Mouse (Mus musculus): ENCODE measurements around the gene Nup62.

Gene Nup62

GRCm38 (mm10) chr7:44818164-44818563, 2.3 kb downstream of the Nup62 start:
- no peak for ATAC-seq (ENCODE audit: insufficient number of reproducible peaks, low FRiP score, low TSS enrichment)

GRCm38 (mm10) chr7:44818751-44819235, 2.9 kb downstream of the Nup62 start:
- ATAC-seq (ENCODE audit: insufficient number of reproducible peaks, low FRiP score, low TSS enrichment), result no peak

GRCm38 (mm10) chr7:44819391-44819790, 3.5 kb downstream of the Nup62 start:
- no peak for ATAC-seq (ENCODE audit: insufficient number of reproducible peaks, low FRiP score, low TSS enrichment)

DNA sequence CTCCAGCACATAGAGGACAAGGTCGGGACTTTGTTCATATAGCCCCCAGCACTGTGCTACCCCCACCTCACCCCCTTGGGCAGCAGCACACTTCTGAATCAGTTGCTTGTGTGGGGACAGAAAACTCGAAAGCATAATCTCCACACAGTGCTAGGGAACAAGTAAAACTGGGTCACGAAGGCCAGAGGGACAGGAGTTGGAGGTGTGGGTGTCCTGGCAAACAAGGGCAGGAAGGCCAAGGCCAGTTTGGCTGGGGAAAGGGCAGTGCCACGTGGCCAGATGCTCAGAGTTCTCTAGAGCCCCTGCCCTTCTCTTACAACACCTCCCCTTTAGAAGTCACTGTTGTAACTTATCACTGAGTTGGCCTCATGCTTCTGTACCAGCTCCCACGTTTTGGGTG, 4.0 kb downstream of the Nup62 start:
- ATAC-seq (ENCODE audit: insufficient number of reproducible peaks, low FRiP score, low TSS enrichment), result no peak

- no peak for ATAC-seq (ENCODE audit: insufficient number of reproducible peaks, low FRiP score, low TSS enrichment)
These were observed 4.6 kb downstream of the Nup62 start for GRCm38 (mm10) chr7:44820525-44820924.

- no peak for ATAC-seq (ENCODE audit: insufficient number of reproducible peaks, low FRiP score, low TSS enrichment)
These were observed 6.0 kb downstream of the Nup62 start for GRCm38 (mm10) chr7:44821666-44822448.

DNA sequence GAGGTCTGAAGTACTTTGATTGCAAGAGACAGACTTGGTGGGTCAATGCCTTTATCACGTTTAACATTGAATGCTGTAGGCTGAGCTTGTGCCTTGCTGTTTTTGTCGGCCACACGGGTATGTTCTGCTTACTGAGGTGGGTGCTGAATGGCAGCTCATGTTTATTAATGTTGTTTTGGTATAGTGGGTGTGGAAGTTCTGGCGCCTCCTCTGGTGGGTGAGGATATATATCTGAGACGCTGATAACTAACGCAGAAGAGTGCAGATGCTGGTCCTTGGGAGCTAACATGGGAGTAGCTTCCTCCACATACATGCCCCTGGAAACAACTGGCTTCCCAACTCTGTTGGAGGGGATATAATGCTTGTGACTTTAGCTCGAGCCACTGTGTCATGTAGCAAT, 7.5 kb downstream of the Nup62 start:
- ATAC-seq (ENCODE audit: insufficient number of reproducible peaks, low FRiP score, low TSS enrichment), result no peak

- ATAC-seq (ENCODE audit: insufficient number of reproducible peaks, low FRiP score, low TSS enrichment), result 0 out of 2 replicates have a peak, but pooled peaks have one; percentile 58
These were observed 9.0 kb downstream of the Nup62 start for GRCm38 (mm10) chr7:44824872-44825271.

- ATAC-seq (ENCODE audit: insufficient number of reproducible peaks, low FRiP score, low TSS enrichment), result no peak
These were observed 10.9 kb downstream of the Nup62 start for GRCm38 (mm10) chr7:44826771-44827170.

GRCm38 (mm10) chr7:44828706-44829105, 12.8 kb downstream of the Nup62 start:
- ATAC-seq (ENCODE audit: insufficient number of reproducible peaks, low FRiP score, low TSS enrichment), result no peak

DNA sequence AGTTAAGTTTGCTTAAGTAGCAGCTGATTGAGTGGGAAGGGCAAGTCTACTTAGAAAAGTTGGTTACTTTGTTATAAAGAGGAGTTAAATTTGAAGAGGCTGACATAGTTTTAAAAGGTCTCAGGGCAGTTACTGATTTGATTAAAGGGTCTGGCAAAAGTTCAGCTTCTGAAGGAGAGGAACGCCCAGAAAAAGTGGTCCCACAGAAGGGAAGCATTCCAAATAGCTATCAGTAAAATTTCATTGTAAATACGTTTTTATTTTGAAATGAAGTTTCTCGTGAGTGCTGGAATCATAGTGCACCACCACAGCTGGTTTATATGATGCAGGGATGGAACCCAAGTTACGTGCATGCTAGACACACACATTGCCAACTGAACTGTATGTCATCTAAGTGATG, 16.9 kb downstream of the Nup62 start:
- ATAC-seq (ENCODE audit: insufficient number of reproducible peaks, low FRiP score, low TSS enrichment), result no peak

DNA sequence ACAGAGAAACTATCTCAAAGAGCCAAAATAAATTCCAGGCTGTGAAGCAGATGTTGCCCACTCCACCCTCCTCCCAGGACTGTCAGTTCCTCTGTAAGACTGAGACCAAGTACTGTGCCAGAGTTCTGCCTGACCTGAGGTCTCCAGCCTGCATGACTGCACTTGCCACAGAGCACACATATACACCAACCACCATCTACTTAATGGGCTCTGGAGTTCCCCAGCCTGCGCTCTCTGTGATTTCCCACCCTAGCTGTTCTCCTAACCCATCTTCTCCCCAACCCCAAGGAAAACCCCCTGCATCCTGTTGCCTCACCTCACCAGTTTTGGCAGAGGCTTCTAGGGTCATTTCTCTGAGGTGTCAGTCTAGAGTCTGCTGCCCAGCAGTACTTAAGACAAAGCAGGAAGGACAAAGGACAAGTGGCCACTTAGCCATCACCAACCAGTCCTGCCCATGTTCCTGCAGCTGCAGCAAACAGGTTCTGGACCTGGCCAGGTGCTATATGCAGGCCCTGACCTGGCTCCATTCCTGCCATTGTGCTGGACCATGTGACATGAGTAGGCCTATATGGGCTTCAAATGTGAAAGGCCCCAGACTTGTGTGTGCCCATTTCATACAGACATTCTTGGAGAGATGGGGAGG, 19.6 kb downstream of the Nup62 start:
- no peak for ATAC-seq (ENCODE audit: insufficient number of reproducible peaks, low FRiP score, low TSS enrichment)

DNA sequence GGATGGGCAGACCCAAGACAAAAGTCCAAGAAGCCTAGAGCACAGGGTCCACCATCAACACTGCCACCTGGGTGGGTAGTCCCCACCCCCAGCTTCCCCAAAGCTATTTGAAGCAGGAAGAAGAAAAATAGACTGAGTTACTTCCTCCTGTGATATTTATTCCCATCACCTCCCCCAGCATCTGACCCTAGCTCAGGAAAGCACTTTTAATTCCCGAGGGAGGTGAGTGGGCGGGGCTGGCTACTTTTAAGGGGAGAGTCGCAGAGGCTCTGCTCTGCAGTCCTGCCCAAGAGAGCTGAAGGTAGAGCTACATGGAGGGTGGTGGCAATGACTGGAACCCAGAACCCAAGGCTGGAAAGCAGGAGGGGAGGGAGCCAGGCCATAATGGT, 20.1 kb downstream of the Nup62 start:
- no peak for ATAC-seq (ENCODE audit: insufficient number of reproducible peaks, low FRiP score, low TSS enrichment)

DNA sequence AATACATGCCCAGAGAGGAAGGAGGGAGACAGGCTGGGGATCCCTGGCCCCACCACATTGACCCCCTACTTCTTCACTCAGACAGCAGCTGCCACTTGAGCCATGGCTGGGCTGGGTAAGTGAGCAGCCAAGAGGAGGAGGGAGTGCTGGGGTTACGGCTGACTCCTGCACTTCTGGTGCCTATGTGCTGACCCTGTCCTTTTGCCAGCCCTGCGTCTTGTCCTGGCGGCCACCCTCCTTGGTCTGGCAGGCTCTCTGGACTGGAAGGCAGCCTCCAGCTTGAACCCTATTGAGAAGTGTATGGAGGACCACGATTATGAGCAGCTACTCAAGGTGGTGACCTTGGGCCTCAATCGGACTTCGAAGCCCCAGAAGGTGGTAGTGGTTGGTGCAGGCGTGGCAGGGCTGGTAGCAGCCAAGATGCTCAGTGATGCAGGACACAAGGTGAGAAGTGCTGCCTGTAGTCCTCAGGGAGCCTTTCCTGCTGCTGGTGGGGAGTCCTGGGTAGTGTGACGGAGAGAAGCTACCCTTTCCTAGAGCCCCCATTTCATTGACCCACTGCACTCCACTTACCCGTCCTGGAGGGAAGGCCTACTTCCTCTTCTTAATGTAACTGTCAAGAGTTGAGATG, 20.6 kb downstream of the Nup62 start:
- ATAC-seq (ENCODE audit: insufficient number of reproducible peaks, low FRiP score, low TSS enrichment), result no peak

- no peak for ATAC-seq (ENCODE audit: insufficient number of reproducible peaks, low FRiP score, low TSS enrichment)
These were observed 22.2 kb downstream of the Nup62 start for GRCm38 (mm10) chr7:44838073-44838472.

- ATAC-seq (ENCODE audit: insufficient number of reproducible peaks, low FRiP score, low TSS enrichment), result no peak
These were observed 23.2 kb downstream of the Nup62 start for GRCm38 (mm10) chr7:44839171-44839490.

DNA sequence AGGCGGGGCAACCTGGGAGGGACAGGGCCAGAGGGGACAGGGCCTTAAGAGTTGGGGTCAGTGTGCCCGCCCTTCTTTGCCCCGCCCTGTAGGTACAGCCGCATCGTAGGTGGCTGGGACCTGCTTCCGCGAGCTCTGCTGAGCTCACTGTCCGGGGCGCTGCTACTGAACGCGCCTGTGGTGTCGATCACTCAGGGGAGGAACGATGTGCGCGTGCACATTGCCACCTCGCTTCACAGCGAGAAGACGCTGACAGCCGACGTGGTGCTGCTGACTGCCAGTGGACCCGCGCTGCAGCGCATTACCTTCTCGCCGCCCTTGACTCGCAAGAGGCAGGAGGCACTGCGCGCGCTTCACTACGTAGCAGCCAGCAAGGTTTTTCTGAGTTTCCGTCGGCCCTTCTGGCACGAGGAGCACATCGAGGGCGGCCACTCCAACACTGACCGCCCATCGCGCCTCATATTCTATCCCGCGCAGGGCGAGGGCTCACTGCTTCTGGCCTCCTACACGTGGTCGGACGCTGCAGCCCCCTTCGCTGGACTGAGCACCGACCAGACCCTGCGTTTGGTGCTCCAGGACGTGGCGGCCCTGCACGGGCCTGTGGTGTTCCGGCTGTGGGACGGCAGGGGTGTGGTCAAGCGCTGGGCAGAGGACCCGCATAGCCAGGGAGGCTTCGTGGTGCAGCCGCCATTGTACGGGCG, 23.8 kb downstream of the Nup62 start:
- ATAC-seq (ENCODE audit: insufficient number of reproducible peaks, low FRiP score, low TSS enrichment), result no peak

DNA sequence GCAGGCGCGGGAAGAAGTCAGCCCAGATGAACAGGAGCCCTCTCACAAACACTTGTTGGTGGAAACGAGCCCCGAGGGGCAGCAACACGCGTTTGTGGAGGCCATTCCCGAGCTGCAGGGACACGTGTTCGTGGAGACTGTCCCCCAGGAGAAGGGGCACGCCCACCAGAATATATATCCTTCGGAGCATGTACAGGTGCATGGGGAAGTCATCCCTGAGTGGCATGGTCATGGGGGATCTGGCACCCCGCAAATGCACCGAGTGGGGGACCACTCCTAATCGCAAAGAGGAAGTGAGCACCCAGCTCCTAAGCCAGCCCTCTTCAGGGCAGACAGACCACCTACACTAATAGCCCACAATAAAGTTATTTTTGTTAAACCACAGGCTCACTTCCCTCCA, 24.5 kb downstream of the Nup62 start:
- ATAC-seq (ENCODE audit: insufficient number of reproducible peaks, low FRiP score, low TSS enrichment), result no peak

GRCm38 (mm10) chr7:44841825-44842463, 26.1 kb downstream of the Nup62 start:
- ATAC-seq (ENCODE audit: insufficient number of reproducible peaks, low FRiP score, low TSS enrichment), result no peak

DNA sequence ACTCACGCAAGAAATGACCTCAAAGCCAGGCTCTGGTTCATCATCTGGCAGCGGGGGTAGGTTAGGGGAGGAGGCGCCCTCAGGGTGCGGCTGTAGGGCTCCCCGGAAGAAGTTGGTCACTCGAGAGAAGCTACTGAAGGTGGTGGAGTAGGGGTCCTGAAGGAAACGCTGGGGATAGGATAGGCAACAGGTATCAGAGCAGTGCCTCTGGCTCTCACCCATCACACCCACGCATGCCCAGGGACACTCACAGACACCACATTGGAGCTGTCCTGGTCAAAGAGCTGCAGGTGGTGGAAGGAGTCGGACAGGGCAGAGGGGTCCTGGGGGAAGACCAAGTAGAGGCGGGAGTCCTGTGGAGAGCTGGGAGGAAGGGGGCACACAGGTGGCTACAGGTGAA, 29.1 kb downstream of the Nup62 start:
- ATAC-seq (ENCODE audit: insufficient number of reproducible peaks, low FRiP score, low TSS enrichment), result no peak

DNA sequence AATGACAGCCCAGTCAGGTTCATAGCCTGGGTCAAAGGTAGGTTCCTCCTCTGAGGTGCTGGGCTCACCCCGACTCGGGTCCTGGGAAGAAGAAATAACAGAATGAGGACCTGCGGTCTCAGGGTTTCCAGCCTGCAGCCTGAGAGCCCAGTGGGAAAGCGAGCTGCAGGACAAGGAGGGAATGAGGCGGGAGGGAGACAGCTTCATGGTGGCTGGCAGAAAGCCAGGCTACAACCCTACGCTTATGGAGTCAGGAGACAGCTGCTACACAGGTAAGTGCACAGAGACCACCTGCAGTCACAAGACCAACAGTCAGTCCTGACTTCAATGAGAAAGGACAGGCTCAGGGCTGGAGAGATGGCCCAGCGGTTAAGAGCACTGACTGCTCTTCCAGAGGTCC, 30.9 kb downstream of the Nup62 start:
- ATAC-seq (ENCODE audit: insufficient number of reproducible peaks, low FRiP score, low TSS enrichment), result no peak

All from cerebellum, adult (tissue).